Mouse (Mus musculus) hindbrain, embryonic 16.5 days (tissue): ENCODE data around the gene Pnma1. TPM values are rescaled to one million over a fixed set of nuclear protein-coding genes. Genes with fewer than 3 reads are reported as not detected.

Experiments
- ATAC-seq: fragments of 200-750 bp; cut with Nextera tagmentation; 2 replicates; pipeline ENCODE4 v1.8.0; 2017; ENCODE audit warnings: moderate TSS enrichment, moderate library complexity
- H3K27ac ChIP-seq: fragments of 300-500 bp; sonication (generic); 2 replicates; pipeline ENCODE4 v1.5.1; 2014; ENCODE audit warnings: low read depth, mild to moderate bottlenecking, control low read depth, low read length, moderate library complexity
- H3K27me3 ChIP-seq: fragments of 300-500 bp; sonication (generic); replicated peaks from 2 replicates; pipeline ENCODE4 v1.6.1; 2014; ENCODE audit warnings: low read length; ENCODE audit not compliant: control insufficient read depth, insufficient read depth
- H3K36me3 ChIP-seq: fragments of 300-500 bp; sonication (generic); 2 replicates; pipeline ENCODE4 v1.6.1; 2014; ENCODE audit warnings: mild to moderate bottlenecking, low read length, moderate library complexity, mixed read lengths; ENCODE audit not compliant: control insufficient read depth, insufficient read depth
- H3K4me1 ChIP-seq: fragments of 300-500 bp; sonication (generic); 2 replicates; pipeline ENCODE4 v1.6.1; 2014; ENCODE audit warnings: low read depth, low read length; ENCODE audit not compliant: control insufficient read depth, insufficient read depth
- H3K4me2 ChIP-seq: fragments of 300-500 bp; sonication (generic); 2 replicates; pipeline ENCODE4 v1.6.1; 2014; ENCODE audit warnings: mild to moderate bottlenecking, low read length, control low read depth, moderate library complexity
- H3K4me3 ChIP-seq: fragments of 300-500 bp; sonication (generic); 2 replicates; pipeline ENCODE4 v1.5.1; 2014; ENCODE audit warnings: mild to moderate bottlenecking, low read length, control low read depth, moderate library complexity
- H3K9ac ChIP-seq: fragments of 300-500 bp; sonication (generic); 2 replicates; pipeline ENCODE4 v1.6.1; 2014; ENCODE audit warnings: low read depth, mild to moderate bottlenecking, control low read depth, low read length, moderate library complexity
- H3K9me3 ChIP-seq: fragments of 300-500 bp; sonication (generic); 2 replicates; pipeline ENCODE4 v1.6.1; 2014; ENCODE audit warnings: mild to moderate bottlenecking, low read length, moderate library complexity; ENCODE audit not compliant: control insufficient read depth
- WGBS: fragments of 180-500 bp; shearing (Covaris S2); extraction: QIAGEN DNeasy Blood & Tissue Kit; methylation state at CpG from one replicate; pipeline ENCODE4 v1.1.7; 2014; 5-methylcytosine and 5-hydroxymethylcytosine counted together
- polyA plus RNA-seq: library from polyadenylated mRNA; unstranded; fragments of >200 nt; fragmentation: Nextera tagmentation; extraction: Ambion mirVana; gene quantifications from 2 replicates; pipeline ENCODE4 v1.2.1, GENCODE M21; 2015

Gene Pnma1
- polyA plus RNA-seq, 1 experiment from 2014 or later: 4.7 TPM

DNA sequence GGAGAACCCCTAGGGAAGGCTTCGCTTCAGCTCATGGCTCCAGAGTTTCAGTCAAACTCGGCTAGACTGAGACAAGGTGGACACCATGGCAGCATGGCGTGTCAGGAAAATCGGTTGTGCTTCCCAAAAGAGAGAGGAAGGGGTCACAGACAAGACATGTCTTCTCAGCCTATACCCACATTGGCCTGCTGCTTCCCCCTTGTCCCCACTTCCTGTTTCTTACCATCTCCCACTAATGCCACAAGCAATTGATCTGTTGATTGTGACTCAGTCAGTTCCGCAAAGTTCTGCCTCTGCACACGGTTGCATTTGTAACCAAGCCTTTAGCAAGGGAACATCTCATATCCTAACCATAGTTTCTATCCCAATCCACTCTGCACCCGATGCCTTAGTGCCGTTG, 18.4 kb downstream of the Pnma1 start:
- WGBS: 95% methylated on average over 8 of the region's 8 CpGs
- Histone ChIP-seq H3K27ac (no peak overlapping the region), H3K4me1 (no peaks in the 10 kb centered on the region), H3K27me3 (no peaks in the 10 kb centered on the region), H3K9ac (no peak overlapping the region), H3K36me3 (peaks cover 14% of the 10 kb centered on the region), H3K9me3 (no peaks in the 10 kb centered on the region), H3K4me2 (no peak overlapping the region), H3K4me3 (no peak overlapping the region)
- no peak for ATAC-seq

DNA sequence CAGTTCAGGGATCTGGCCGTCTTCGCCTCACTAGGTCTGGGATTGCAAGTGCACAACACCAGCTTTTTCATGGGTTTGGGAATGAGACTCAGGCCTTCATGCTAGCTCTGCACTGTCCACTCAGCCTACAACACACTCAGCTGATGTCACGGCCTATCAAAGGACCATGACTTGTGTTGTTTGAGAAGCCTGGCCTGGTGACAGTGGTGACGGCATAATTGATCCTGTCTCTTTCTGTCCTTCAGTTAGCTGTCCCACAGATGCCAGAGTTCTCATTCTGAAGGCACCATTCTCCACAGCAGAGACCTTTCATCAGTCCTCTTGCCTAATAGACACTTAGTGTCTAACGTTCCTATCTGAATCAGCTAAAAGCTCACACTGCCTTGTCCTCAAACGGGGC, 19.7 kb downstream of the Pnma1 start:
- no peaks in the 10 kb centered on the region for H3K9me3 ChIP-seq
- H3K36me3 ChIP-seq: peaks cover 16% of the 10 kb centered on the region
- no peaks in the 10 kb centered on the region for H3K27me3 ChIP-seq
- no peak for ATAC-seq
- no peaks in the 10 kb centered on the region for H3K4me1 ChIP-seq
- no peak overlapping the region for H3K9ac ChIP-seq
- WGBS: 84% methylated on average over 6 of the region's 6 CpGs
- no peak overlapping the region for H3K4me2 ChIP-seq
- H3K27ac ChIP-seq: no peak overlapping the region
- H3K4me3 ChIP-seq: no peak overlapping the region

DNA sequence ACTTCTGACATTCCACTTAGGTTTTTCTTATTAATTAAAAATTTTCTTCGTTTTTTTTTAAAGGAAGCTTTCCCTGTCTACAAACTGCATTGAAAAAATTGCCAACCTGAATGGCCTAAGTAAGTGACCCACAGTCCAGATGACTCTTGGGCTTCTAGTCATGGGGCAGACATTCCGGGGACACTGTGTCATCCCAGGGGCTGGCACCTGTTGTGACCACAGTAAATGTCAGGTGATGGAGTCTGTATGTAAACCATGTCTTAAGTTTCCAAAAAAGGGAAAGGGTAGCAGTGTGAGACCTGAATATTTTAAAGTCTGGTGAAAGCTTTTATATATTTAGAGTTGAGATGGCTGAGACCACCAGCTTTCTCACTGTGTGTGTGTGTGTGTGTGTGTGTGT, 21.4 kb downstream of the Pnma1 start:
- Histone ChIP-seq H3K4me1 (no peaks in the 10 kb centered on the region), H3K9ac (no peak overlapping the region)

DNA sequence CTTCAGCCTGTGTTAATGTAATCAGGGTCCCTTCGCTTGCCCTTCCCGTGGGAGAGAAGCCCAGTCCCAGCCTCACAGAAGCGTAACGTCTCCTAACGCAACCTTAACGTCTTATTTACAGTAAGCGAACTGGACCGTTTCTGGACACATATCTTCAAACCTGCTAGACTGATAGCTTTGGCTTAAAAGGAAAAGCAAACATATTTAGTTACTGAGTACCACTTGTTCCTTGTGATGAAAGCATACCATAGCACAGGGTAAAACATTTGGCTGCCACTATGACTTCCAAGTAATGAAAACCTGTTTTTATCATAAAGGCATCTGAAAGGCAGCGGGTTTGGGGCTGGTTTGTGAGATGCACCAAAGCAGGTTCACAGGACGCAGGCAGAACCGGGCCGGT, 22.4 kb downstream of the Pnma1 start:
- Histone ChIP-seq H3K4me1 (no peaks in the 10 kb centered on the region), H3K4me3 (no peak overlapping the region), H3K27ac (no peak overlapping the region), H3K9ac (no peak overlapping the region), H3K9me3 (no peaks in the 10 kb centered on the region), H3K27me3 (no peaks in the 10 kb centered on the region), H3K36me3 (peaks cover 5% of the 10 kb centered on the region), H3K4me2 (no peak overlapping the region)
- 83% methylated on average over 12 of the region's 12 CpGs for WGBS
- no peak for ATAC-seq

More for the DNA sequence above, 21.4 kb downstream of the Pnma1 start:
- Histone ChIP-seq H3K27ac (no peak overlapping the region), H3K4me3 (no peak overlapping the region), H3K27me3 (no peaks in the 10 kb centered on the region), H3K36me3 (peaks cover 10% of the 10 kb centered on the region), H3K9me3 (no peaks in the 10 kb centered on the region), H3K4me2 (no peak overlapping the region)
- WGBS: 81% methylated on average over 2 of the region's 2 CpGs
- ATAC-seq: no peak

- H3K4me2 ChIP-seq: no peak overlapping the region
- no peak overlapping the region for H3K4me3 ChIP-seq
- no peak for ATAC-seq
- peaks cover 7% of the 10 kb centered on the region for H3K4me1 ChIP-seq
- H3K27ac ChIP-seq: no peak overlapping the region
- no peaks in the 10 kb centered on the region for H3K9me3 ChIP-seq
- H3K36me3 ChIP-seq: no peaks in the 10 kb centered on the region; the same call in 1 of the 2 replicates
- no peak overlapping the region for H3K9ac ChIP-seq
- WGBS: 96% methylated on average over 5 of the region's 5 CpGs
- no peaks in the 10 kb centered on the region for H3K27me3 ChIP-seq
Observed at GRCm38 (mm10) chr12:84119584-84119983, 28.7 kb downstream of the Pnma1 start.

GRCm38 (mm10) chr12:84114153-84114994, 33.9 kb downstream of the Pnma1 start, which contains the start of gene Dnal1:
Gene Dnal1 (plus strand): TSS chr12:84114366.
- 2% methylated on average over 29 of the region's 35 CpGs for WGBS
- Histone ChIP-seq H3K9me3 (no peaks in the 10 kb centered on the region), H3K4me2 (peak within 1 kb of the TSS; percentile 78), H3K4me3 (peak within 1 kb of the TSS; percentile 59), H3K27me3 (no peaks in the 10 kb centered on the region), H3K9ac (peak within 1 kb of the TSS; percentile 70), H3K36me3 (no peaks in the 10 kb centered on the region), H3K4me1 (peaks cover 7% of the 10 kb centered on the region), H3K27ac (peak within 1 kb of the TSS; percentile 13; the same call in 1 of the 2 replicates)
- peak; percentile 99 for ATAC-seq

GRCm38 (mm10) chr12:84113676-84114075, 34.6 kb downstream of the Pnma1 start:
- H3K27ac ChIP-seq: no peak overlapping the region
- peaks cover 7% of the 10 kb centered on the region for H3K4me1 ChIP-seq
- peak overlapping the region; percentile 59 for H3K4me3 ChIP-seq
- WGBS: 51% methylated on average over 6 of the region's 6 CpGs
- H3K27me3 ChIP-seq: no peaks in the 10 kb centered on the region
- H3K9ac ChIP-seq: no peak overlapping the region
- peak overlapping the region; percentile 78 for H3K4me2 ChIP-seq
- no peaks in the 10 kb centered on the region for H3K36me3 ChIP-seq
- ATAC-seq: no peak
- no peaks in the 10 kb centered on the region for H3K9me3 ChIP-seq

GRCm38 (mm10) chr12:84110814-84111213, 37.5 kb downstream of the Pnma1 start:
- no peak overlapping the region for H3K4me3 ChIP-seq
- H3K9ac ChIP-seq: no peak overlapping the region
- no peak overlapping the region for H3K4me2 ChIP-seq
- H3K27ac ChIP-seq: no peak overlapping the region
- no peaks in the 10 kb centered on the region for H3K27me3 ChIP-seq
- peaks cover 7% of the 10 kb centered on the region for H3K4me1 ChIP-seq
- H3K36me3 ChIP-seq: no peaks in the 10 kb centered on the region
- no peaks in the 10 kb centered on the region for H3K9me3 ChIP-seq
- WGBS: 96% methylated on average over 4 of the region's 4 CpGs
- ATAC-seq: no peak

- no peaks in the 10 kb centered on the region for H3K27me3 ChIP-seq
- H3K9me3 ChIP-seq: no peaks in the 10 kb centered on the region
- peaks cover 2% of the 10 kb centered on the region for H3K4me1 ChIP-seq
- no peak overlapping the region for H3K4me2 ChIP-seq
- WGBS: 74% methylated on average over 1 of the region's 1 CpGs
- H3K36me3 ChIP-seq: no peaks in the 10 kb centered on the region
- ATAC-seq: no peak
- no peak overlapping the region for H3K9ac ChIP-seq
- no peak overlapping the region for H3K27ac ChIP-seq
- H3K4me3 ChIP-seq: no peak overlapping the region
Observed at GRCm38 (mm10) chr12:84109924-84110323, 38.4 kb downstream of the Pnma1 start.
